Mouse (Mus musculus): ENCODE data around the gene Epn3.

The Epn3 gene

GRCm38 (mm10) chr11:94471740-94472584 lies 27.8 kb downstream of the Epn3 start:
- peak; percentile 69 for DNase-seq (ENCODE audit: low read depth, low spot score)

DNA sequence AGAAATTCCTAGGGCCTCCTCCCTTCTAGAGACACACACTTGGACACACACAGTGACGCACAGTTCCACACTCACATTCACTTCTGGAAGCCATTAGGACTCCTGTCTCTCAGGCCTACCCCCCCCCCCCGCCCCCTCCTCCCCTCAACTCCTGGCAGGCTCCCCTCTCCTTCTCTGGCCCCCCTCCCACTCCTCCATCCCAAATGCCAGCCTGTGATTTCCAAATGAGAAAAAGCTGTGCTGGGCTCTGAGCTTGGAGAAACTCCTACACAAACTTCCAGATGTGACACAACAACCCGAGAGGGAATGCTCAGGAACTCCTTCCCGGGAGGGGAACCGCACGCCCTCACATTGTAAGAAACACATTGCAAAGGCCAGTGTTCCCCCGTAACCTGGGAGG lies 29.4 kb downstream of the Epn3 start:
- peak; percentile 76 for DNase-seq (ENCODE audit: low read depth, low spot score)

DNA sequence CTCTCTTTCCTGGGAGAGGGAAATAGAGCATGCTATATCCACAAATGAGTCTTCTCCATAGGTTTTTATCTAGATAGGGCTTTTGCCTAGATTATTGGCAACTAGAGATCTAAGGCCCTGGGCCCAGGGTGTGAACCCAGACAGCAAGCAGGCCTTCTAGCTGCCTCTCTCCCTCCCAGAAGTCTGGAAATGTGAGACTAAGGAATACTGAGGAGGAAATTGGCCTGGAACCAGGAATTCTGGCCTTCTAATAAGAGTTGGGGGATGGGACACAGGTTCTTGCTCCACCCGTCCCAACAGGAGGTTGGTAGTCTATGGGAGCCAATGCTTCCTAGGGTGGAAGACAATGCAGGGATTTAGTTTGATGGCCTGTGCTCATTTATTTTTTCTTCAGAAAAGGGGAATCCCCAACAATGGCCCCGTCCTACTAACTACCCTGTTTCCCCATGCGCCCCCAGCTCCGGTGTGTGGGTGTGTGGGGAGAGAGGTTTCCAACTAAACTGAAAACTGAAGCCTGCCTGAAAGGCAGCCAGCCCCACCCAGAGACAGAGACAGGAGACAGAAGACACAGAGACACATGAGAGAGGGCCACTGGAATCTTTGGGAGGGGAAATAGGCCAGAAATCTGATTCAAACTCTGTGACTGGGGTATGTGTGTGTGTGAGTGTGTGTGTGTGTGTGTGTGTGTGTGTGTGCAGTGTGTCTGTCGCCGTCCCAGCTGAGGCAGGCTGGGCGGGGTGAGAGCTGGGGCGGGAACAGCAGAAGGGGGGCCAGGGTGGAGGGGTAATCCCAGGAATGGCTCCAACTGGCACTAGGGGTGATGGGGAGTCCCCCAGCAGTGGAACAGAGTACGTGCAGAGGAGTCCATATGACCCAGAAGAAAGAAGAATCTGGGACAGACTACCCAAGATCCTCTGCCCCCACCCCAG lies 30.4 kb downstream of the Epn3 start:
- DNase-seq (ENCODE audit: low read depth, low spot score), result peak; percentile 44

- peak; percentile 93 for DNase-seq (ENCODE audit: low read depth, low spot score)
These were observed 31.2 kb downstream of the Epn3 start for GRCm38 (mm10) chr11:94468582-94469064.

DNA sequence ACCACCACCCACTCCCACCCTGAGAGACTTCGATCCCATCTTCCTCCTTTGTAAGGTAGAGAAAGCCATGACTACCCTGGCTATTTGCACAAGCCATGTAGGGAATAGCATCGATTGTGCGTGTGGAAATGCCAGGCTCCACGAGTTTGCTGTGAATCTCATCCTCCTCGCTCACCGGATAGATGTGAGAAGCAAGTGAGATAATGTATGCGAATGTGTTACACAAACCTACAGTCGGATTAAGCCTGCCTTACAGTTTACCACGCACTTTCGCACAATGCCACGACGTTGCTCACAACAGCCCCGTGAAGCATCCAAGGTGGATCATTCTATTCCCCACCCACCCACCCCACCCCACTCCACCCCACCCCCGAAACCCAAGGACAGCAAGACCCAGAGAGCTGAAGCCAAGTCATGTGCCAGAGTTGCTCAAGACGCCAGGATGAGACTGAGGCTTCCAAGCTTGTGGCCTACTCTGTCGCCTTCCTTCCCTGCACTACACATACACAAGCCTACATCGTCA lies 33.4 kb downstream of the Epn3 start:
- DNase-seq (ENCODE audit: low read depth, low spot score), result peak; percentile 73

DNA sequence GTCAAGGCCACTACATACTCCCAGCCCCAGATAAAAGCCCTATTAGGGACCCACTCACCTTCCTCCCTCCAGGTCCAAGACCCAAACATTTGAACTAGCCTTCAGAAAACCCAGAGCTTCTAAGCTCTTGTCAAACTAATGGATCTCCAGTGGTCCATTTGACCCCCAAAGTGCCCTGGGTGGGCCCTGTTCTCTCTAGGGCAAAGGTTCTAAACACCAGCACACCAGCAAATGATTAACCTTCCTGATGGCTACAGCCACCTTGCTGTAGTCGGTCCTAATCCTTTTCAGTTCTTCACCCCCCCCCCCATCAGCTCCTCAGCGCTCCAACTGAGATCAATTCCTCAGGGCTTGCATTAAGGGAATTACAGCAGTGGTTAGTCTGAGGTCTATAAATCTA lies 35.6 kb downstream of the Epn3 start:
- DNase-seq (ENCODE audit: low read depth, low spot score), result no peak

- no peak for DNase-seq (ENCODE audit: low read depth, low spot score)
These were observed 37.9 kb downstream of the Epn3 start for GRCm38 (mm10) chr11:94461856-94462255.

- no peak for DNase-seq (ENCODE audit: low read depth, low spot score)
These were observed 42.8 kb downstream of the Epn3 start for GRCm38 (mm10) chr11:94457001-94457400.

DNA sequence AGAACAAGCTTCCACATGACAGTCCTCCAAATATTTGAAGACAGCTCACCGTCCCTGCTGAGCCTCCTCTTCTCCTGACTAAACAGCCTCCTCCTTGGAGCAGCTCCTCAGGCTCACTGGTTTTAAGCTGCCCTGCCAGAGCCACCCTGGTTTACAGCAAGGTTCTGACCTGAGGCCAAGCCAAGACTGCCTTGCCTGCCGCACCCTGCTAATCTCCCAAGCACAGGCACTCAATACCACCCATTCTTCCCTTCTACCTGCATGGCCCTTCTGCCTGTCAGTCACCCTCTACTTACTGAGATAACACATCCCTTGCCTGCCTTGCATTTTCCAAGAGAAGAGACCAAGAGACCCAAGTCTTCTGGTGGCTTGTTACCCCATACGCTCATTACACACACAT lies 43.4 kb downstream of the Epn3 start:
- DNase-seq (ENCODE audit: low read depth, low spot score), result peak; percentile 46

DNA sequence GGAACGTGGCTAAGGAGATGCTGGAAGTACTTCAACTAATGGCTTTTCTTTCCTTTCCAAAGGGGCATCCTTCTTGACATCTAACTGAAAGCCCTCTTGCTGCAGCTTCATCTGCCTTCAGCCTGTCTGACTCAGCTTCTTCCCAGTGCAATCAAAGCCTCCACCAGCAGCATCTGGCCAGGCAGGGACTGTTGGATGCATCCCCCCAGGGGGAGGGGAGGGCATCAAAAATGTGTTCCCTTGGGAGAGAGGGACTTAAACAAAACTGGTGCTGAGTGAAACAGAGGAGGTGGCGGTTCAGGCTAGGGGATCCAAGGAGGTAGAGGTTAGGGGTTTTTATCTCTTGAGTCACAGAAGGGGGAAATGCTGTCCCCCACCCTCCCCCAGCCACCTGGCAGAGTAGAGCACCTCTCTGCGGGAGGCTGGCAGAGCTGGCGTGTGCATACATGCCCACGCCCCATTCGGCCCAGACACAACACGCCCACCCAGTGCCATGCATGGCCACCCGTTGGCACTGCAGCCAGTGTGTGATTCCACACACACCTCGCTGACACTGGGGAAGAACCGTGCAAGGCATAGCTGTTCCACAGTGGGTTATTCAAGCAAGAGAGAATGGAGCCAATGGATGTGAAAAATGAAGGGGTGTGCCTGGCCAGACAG lies 44.5 kb downstream of the Epn3 start:
- peak; percentile 70 for DNase-seq (ENCODE audit: low read depth, low spot score)

DNA sequence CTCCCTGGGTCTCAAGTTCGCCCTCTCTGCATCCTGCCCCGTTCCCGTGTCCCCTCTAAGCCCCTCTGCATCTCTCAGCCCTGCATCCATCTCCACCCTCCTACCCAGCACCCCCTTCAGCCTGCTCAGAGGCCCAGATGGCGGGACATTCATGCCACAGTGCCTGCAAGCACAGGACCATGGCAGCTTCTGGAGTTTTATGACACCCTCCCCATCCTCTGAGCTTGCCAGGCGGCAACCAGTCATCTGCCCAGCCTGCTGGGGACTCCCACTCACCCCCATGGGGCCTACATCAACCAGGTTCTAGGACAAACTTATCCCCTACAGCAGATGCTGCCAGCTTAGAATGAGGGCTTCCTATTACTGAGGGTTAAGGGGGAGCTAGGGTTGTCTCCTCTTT lies 45.0 kb downstream of the Epn3 start:
- DNase-seq (ENCODE audit: low read depth, low spot score), result peak; percentile 85

GRCm38 (mm10) chr11:94451091-94451773 lies 48.5 kb downstream of the Epn3 start:
- no peak for DNase-seq (ENCODE audit: low read depth, low spot score)

- DNase-seq (ENCODE audit: low read depth, low spot score), result no peak
These were observed 49.9 kb downstream of the Epn3 start for GRCm38 (mm10) chr11:94449886-94450285.

DNA sequence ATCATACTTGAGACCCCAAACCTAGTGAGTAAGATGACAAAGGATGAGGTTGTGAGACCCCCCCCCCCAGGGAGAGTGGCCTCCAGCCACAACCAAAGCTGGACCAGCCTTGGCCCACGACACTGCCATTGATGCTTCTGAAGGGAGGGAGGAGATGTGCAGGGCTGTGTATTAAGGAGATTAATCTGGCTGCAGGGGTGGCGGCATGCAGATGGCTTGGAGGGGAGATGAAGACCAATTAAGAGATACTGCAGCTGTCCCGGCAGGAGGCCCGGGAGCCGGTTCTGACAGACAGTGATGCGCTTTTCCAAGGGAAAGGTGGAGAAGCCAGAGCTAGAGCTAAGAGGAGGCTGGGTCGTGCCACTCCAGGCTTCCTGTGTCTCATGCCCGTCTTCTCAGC lies 50.5 kb downstream of the Epn3 start:
- no peak for DNase-seq (ENCODE audit: low read depth, low spot score)

DNA sequence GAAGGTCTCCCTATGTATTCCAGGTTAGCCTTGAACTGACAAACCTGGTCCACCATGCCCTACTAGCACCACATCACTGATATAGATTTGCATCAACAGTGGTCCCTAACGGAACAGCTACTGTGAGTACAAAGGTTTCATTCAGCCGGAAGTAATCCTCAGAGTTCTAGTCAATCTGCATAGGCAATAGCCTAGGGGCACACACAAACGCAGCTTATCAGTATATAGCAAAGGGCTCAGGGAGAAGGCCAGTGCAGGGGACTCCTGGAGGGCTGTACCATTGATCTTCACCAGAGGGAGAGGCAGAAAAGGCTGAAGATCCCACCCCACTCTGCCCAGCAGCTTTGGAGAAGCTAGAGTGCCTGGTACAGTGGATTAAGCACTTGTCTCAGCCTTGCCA lies 52.8 kb downstream of the Epn3 start:
- no peak for DNase-seq (ENCODE audit: low read depth, low spot score)

DNA sequence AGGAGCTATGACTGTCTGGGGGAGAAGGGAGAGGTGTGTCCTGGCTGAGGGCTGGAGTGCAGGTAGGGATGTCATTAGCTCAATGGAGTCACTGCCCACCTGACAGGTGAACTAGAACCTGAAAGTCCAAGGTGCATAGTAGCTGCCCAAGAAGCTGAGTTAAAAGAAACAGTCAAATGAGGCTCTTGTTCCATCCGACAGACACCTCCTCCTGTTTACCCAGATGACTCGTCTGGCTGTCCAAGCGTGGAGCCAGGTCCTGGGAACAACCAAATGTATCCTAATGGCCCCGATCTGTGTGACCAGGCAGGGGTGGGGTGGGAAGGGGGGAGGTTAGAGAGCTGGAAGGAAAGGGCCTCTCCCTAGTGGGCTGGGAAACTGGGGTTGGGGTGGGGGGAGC lies 54.5 kb downstream of the Epn3 start:
- DNase-seq (ENCODE audit: low read depth, low spot score), result no peak

DNA sequence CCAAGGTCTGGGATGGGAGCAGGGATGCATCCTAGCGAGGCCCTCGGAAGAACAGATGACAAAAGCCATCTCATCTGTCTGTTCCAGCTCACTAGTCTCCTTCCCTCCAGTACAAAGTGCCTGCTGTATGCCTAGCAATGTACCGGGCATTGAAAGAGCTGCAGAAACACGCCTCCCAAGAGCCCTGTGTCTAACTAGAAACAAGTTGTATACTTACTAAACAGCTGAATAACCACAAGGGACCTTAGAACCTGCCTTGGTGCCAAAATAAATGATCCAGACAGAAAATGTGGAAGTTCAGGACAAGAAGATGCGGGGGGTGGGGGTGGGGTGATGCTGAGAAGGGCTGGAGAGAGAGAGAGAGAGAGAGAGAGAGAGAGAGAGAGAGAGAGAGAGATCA lies 54.9 kb downstream of the Epn3 start:
- no peak for DNase-seq (ENCODE audit: low read depth, low spot score)

- DNase-seq (ENCODE audit: low read depth, low spot score), result peak; percentile 37
These were observed 58.0 kb downstream of the Epn3 start for GRCm38 (mm10) chr11:94441752-94442151.

DNA sequence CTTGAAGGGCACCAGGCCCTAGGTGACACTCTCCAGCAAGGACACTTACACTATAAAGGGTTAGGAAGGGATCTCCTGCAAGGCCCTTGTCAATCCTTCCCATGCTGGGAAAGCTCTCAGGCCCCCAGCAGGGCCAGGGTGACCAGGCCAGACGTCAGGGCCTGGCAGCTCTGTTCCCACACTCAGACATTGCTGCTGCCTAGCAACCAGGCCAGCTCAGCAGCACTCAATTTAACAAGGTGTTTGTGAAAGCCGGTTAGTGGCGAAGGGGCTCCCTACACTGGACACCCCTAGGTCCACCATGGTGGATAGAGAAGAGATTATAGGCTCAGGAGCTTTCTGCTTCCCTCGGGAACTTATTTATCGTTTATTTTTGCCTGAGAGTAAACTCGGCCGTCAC lies 58.7 kb downstream of the Epn3 start:
- DNase-seq (ENCODE audit: low read depth, low spot score), result no peak

DNA sequence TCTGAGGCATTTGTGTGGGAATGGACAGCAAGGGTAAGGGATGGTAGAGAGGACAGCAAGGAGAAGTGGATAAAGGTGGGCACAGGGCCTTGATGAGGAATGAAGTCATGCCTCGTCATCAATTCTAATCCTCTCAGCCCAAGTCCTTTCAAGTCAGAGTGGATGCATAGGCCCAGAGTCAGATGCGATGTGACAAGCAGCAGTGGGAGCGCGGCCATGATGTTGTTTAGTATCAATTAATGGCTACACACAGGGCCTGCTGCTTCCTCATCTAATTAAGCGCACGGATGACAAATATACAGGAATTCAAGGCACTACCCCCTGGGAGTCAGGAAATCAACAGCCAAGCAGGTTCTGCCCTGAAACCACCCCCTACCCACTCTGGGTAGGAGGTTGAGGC lies 59.4 kb downstream of the Epn3 start:
- DNase-seq (ENCODE audit: low read depth, low spot score), result no peak
